Mouse (Mus musculus) gastrocnemius, adult 8-10 months (tissue): ENCODE measurements around the gene Cry2. TPM values are rescaled to one million over a fixed set of nuclear protein-coding genes. Genes with fewer than 3 reads are reported as not detected.

ENCODE experiments used
- DNase-seq, 2 experiments: peaks; one replicate each; pipeline ENCODE4 v3.0.0; 2022; ENCODE audit warnings: low spot score in 2 of 2
- total RNA-seq, 4 experiments: library from RNA; stranded (reverse); gene quantifications; 2 replicates each; pipeline ENCODE4 v1.2.4; 2022

Cry2 gene
- total RNA-seq, 4 experiments from 2014 or later, result 27.5 to 34.6 (median 31.3) TPM

GRCm38 (mm10) chr2:92388891-92389641, 44.8 kb downstream of the Cry2 start:
- peak; percentile 57 to 69 for DNase-seq

DNA sequence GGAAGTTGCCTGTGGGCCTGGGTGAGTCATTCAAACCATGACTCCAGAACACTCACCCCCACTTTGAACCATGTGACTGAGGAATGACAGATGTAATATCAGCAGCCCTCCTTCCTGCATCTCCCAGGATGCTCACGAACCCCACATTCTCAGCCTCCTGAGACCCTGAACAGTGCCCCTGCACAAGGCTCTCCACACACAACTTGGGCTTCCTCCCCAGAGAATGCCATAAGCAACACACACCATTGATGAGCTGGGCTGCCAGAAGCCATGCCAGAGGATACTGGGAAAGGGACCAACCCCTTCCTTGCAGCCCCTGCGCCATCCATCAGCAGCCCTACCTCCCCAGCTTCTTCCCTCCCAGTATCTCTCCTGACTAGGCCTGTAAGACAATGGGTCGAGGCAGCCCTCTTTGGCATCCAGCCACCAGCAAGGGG, 45.7 kb downstream of the Cry2 start:
- DNase-seq, result no peak

DNA sequence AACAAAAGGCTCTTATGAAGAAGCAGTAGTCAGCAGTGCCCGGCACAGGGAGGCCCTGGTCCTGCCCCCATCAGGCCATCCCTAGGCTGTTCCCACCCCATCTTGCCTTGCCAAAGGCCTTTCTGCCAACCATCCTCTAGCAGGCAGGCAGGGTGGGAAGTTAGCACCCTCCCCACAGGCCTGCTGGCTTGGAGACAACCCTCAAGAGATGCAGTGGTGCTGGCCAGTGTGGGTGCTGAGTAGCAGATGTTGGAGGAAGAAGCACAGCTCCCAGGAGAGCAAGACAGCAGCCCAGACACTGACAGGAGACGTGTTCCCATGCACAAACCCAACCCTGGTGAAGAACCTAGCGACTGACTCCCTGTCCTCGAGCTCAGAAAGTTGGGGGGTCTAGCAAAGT, 46.2 kb downstream of the Cry2 start:
- no peak for DNase-seq

- no peak for DNase-seq
Observed at GRCm38 (mm10) chr2:92386821-92387570, 46.8 kb downstream of the Cry2 start.

DNA sequence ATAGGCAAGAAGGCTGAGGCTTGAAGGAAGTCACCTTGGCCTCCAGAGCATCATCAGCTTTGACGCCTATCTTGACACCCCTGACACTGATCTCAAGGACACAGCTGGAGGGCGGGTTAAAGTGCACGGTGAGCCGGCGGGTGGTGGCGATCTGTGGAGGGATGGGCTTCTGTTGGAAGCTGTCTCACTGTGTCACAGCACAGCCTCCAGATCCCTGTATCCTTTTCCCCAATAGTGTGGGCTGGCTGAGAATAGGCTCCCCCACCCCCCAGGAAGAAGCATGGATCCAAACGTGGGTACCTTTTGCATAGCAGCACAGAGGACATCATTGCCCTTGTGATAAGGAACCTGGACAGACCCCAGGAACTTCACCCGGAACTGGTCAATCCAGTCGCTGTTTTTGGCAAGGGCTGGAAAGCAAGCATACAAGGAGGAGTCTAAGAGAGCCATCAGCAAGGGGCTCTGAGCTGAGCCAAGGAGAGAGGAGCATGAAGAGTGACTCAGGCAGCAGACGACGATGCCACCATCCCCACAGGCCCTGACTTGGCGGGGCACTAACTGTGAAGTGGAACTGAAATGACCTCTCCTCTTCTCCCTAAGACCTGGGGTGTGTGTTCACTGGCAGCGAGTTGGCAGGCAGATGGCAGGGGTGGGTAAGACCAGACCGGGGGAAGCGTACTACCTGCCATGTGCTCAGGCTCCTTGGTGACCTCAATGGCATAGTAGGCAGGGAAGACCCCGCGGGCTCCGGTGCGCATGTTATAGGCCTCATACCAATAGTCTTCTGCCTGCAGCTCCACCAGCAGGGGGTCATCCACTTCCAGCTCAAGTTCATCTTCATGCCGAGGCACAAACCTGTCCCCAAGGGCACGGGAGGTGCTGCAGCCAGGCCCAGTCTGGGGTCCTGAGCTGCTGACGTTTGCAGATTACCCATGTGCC, 48.5 kb downstream of the Cry2 start:
- DNase-seq, result no peak

GRCm38 (mm10) chr2:92384101-92384500, 49.7 kb downstream of the Cry2 start:
- DNase-seq, result no peak

GRCm38 (mm10) chr2:92382759-92383158, 51.1 kb downstream of the Cry2 start:
- DNase-seq, result no peak

DNA sequence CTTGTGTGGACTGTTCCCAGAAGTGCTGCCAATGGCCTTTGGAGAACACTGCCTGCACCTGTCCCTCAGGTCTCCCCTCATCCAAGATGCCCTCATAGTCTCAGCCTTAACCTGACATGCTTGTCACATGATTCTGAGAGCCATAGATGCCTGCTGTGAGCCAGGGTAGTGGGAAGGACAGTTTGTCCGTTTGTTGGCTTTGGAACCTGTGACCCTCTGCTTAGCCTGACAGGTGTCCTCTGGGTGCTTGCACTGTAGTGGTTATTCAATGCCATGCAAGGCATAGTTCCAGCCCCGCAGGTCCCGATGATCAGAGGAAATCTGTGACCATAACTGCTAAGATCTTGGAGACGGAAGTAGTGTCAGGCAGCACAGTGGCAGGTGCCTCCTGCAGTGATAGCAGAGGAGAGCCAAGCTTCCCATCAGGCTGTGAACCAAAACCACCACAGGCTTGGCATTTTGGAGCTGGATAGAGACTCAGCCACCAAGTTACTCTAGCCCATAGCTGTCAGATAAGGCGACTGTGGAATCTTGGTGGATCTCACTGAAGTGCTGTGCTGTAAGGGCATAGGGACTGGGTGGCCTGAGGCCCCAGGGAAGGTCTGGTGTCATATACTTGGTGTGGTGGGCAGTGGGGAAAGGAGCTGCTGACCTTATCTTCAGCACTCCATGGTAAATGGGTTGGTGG, 51.8 kb downstream of the Cry2 start, which contains the start of gene 1700029I15Rik:
Gene 1700029I15Rik (plus strand): TSS at position 638 of the 688 bp plus-strand sequence.
- DNase-seq, result no peak

- DNase-seq, result no peak
Observed at GRCm38 (mm10) chr2:92381161-92381560, 52.7 kb downstream of the Cry2 start.

DNA sequence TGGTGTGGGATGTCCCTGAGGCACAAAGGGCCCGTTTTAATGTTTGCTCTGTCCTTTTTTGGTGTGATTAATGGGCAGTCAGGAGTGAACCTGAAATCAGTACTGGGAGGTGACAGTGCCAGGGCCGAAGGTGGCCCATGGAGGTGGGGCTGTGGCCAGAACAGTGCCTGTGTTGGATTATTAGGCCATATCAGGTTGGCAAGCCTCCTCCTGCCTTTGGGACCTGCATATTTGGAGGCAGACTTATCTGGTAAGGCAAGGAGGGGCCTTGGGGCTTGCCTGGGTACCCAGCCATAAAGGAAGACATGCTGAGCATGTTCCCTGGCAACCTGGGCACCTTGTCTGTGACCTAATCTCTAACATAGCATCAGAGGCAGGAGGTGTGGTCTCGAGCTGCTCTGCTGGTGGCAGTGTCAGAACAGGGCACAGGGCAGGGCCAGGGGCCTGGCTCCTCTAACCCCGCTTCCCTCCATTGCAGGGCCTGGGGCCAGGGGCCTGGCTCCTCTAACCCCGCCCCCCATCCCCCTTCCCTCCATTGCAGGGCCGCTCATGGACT, 53.3 kb downstream of the Cry2 start:
- no peak for DNase-seq

- DNase-seq, result no peak
Observed at GRCm38 (mm10) chr2:92379783-92380494, 53.9 kb downstream of the Cry2 start.

DNA sequence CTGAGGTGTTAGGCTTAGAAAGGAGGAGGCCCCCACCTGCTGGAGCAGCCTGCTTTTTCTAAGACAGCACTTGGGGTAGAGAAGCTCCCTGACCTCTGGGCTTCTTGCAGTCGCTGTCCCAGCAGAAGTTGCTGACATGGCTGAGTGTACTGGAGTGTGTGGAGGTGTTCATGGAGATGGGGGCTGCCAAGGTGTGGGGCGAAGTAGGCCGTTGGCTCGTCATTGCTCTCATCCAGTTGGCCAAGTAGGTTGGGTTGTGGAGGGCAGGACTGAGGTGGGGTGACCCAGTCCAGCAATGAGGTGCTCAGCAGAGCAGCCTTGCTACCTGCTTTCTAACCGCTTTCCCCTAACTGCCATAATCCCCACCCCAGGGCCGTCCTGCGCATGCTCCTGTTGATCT, 56.5 kb downstream of the Cry2 start:
- no peak for DNase-seq

DNA sequence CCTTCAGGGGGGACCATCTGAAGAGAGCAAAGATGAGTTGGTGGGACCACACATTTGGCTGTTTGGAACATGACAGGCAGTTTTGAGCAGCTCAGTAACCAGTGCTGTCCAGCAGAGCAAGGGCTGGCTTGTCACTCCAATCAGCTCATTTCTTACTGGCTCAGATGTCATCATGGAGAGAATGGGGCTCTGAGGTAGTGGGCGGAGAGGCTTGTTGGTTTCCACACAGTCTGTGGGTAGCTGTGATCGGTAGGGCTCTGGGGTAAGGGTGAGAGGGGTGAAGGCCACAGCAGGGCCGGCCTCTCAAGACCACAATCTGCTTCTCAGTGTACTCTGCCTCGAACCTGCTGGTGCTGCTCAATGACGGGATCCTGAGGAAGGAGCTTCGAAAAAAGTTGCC, 57.5 kb downstream of the Cry2 start:
- DNase-seq, result no peak

- DNase-seq, result no peak
Observed at GRCm38 (mm10) chr2:92375788-92376187, 58.1 kb downstream of the Cry2 start.

GRCm38 (mm10) chr2:92375099-92375623, 58.7 kb downstream of the Cry2 start:
- DNase-seq, result peak; percentile 87 to 94

GRCm38 (mm10) chr2:92374514-92374913, 59.3 kb downstream of the Cry2 start, which contains the start of the genes Pex16 and Large2:
Gene Pex16, plus strand, starts transcription at chr2:92374676.
Gene Large2, minus strand, starts transcription at chr2:92374869.
- no peak for DNase-seq

DNA sequence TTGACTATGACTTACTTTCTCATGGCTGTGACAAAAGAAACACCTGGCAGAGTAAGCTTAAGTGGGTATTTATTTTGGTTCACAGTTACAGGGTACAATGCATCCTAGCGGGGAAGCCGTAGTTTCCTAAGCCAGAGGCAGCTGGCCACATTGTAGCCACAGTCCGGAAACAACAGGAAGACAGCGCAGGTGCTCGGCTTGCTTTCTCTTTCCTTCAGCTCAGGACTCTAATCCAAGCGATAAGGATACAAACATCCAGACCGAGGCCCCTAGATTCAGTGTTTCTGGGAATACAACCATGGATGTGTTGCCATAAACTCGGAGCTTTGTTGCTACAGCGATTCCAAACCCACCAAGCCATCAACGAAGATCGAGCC, 60.4 kb downstream of the Cry2 start:
- DNase-seq, result no peak

DNA sequence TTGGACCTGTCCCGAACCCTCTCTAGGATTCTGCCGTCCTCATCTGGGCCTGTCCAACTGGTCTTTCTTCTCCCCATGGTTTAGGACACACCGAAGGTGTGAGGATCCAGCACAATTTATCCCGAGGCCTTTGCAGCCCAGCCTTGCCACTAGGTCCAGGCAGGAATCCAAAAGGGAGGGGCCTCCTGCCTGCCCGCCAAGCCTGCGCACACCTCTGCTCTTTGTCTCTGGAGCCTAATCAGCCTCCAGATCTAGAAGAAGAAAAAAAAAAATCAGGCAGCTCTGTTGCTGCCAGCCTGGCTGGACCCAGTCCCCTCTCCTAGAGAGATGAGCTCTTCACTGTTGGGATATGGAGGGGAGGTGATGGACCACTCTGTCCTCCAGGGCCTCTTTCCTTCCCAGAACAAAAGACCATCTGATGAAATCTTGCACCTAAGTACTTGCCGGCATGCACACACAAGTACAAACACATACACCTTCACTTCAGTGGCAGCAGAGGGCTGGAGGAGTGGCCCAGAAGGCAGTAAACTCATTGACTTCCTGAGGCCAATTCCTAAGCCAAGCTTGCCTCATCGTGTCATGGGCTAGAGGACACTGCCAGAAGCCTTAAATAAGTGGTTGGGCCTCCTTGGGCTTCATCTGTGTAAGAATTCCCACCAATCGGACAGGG, 60.9 kb downstream of the Cry2 start:
- no peak for DNase-seq
